Mouse (Mus musculus) G1E (cell line): Measurements from ENCODE around the gene Slc43a3. TPM values are rescaled to one million over a fixed set of nuclear protein-coding genes. Genes with fewer than 3 reads are reported as not detected.

ENCODE experiments used
- ATAC-seq: 2 replicates; pipeline ENCODE4 v1.8.0; 2016; ENCODE audit warnings: mild to moderate bottlenecking; ENCODE audit not compliant: insufficient number of reproducible peaks, poor library complexity, low FRiP score, severe bottlenecking; ENCODE audit errors: extremely low read depth
- DNase-seq: peaks from one replicate; pipeline ENCODE4 v3.0.0; 2012; ENCODE audit warnings: low spot score
- H3K27me3 ChIP-seq: 2 replicates; pipeline ENCODE4 v1.6.1; 2012; ENCODE audit warnings: mild to moderate bottlenecking, low read length, inconsistent platforms; ENCODE audit not compliant: insufficient read depth
- H3K36me3 ChIP-seq: replicated peaks from 2 replicates; pipeline ENCODE3; 2012; ENCODE audit warnings: mild to moderate bottlenecking, inconsistent platforms
- H3K4me1 ChIP-seq: 2 replicates; pipeline ENCODE4 v1.6.1; 2012; ENCODE audit warnings: low read depth, low read length, inconsistent platforms, mixed read lengths; ENCODE audit not compliant: insufficient read depth
- H3K4me3 ChIP-seq: 2 replicates; pipeline ENCODE4 v1.5.1; 2012; ENCODE audit warnings: low read depth, mild to moderate bottlenecking, inconsistent platforms, low read length, moderate library complexity, mixed read lengths
- H3K9me3 ChIP-seq: replicated peaks from 2 replicates; pipeline ENCODE4 v1.6.1; 2012; ENCODE audit warnings: inconsistent platforms
- CTCF ChIP-seq: IDR thresholded peaks from 2 replicates; pipeline ENCODE4 v1.5.1; 2012; ENCODE audit warnings: low read depth, low read length, inconsistent platforms, mixed read lengths
- GATA1 ChIP-seq: IDR thresholded peaks from 2 replicates; pipeline ENCODE4 v1.6.1; 2012; ENCODE audit warnings: borderline replicate concordance, low read length, inconsistent platforms, mixed read lengths
- GATA2 ChIP-seq: IDR thresholded peaks from 2 replicates; pipeline ENCODE4 v1.6.1; 2012; ENCODE audit warnings: low read depth, low read length, inconsistent platforms, borderline replicate concordance
- POLR2AphosphoS5 ChIP-seq: IDR thresholded peaks from 2 replicates; pipeline ENCODE4 v1.6.1; 2012; ENCODE audit warnings: low read depth, low read length, inconsistent platforms; ENCODE audit not compliant: insufficient replicate concordance
- TAL1 ChIP-seq: conservative IDR thresholded peaks from 2 replicates; pipeline ENCODE4 v1.6.1; 2012; ENCODE audit warnings: low read depth, low read length, inconsistent platforms, mixed read lengths
- polyA plus RNA-seq: library from polyadenylated mRNA; stranded (reverse); fragments of >175 nt; gene quantifications from 2 replicates; pipeline ENCODE4 v1.2.3, GENCODE M21; 2012
- total RNA-seq, 2 experiments: library from RNA; stranded (forward) in 1 of 2; stranded (reverse) in 1 of 2; fragments of 200-1000 nt in 1 of 2; fragments of >200 nt in 1 of 2; fragmentation: Nextera tagmentation in 1 of 2; gene quantifications; 2 replicates each; pipeline ENCODE4 v1.2.3; 2014 to 2017

Slc43a3 gene
- total and polyA plus RNA-seq, 3 experiments = 15.4 to 137 (median 85.2) TPM

GRCm38 (mm10) chr2:84964111-84964801 is 27.9 kb downstream of the Slc43a3 start:
- Histone ChIP-seq H3K4me1 (peaks cover 8% of the 10 kb centered on the region), H3K4me3 (no peak overlapping the region), H3K27me3 (no peaks in the 10 kb centered on the region), H3K9me3 (no peaks in the 10 kb centered on the region), H3K36me3 (peaks cover 14% of the 10 kb centered on the region)
- DNase-seq (no peak), ATAC-seq (no peak)
- no peak for TF ChIP-seq GATA1
- no peak for TF ChIP-seq POLR2AphosphoS5
- no peak for TF ChIP-seq GATA2
- no peak for TF ChIP-seq TAL1
- no peak for TF ChIP-seq CTCF

GRCm38 (mm10) chr2:84967318-84967991 is 31.1 kb downstream of the Slc43a3 start:
- Histone ChIP-seq H3K36me3 (peaks cover 4% of the 10 kb centered on the region), H3K4me3 (no peak overlapping the region), H3K9me3 (no peaks in the 10 kb centered on the region), H3K27me3 (no peaks in the 10 kb centered on the region), H3K4me1 (peaks cover 8% of the 10 kb centered on the region)
- DNase-seq = peak; percentile 8
- TF ChIP-seq CTCF (no peak), GATA1 (no peak), GATA2 (no peak), POLR2AphosphoS5 (no peak), TAL1 (no peak)
- peak; percentile 34; the same call in 1 of the 2 replicates for ATAC-seq

- DNase-seq (no peak), ATAC-seq (no peak)
- peaks cover 6% of the 10 kb centered on the region; the same call in 1 of the 2 replicates for H3K4me1 ChIP-seq
- TF ChIP-seq GATA2 (no peak), POLR2AphosphoS5 (no peak), CTCF (no peak), TAL1 (no peak), GATA1 (no peak)
- no peaks in the 10 kb centered on the region for H3K36me3 ChIP-seq
- H3K4me3 ChIP-seq = no peak overlapping the region
- peaks cover 14% of the 10 kb centered on the region for H3K27me3 ChIP-seq
- no peaks in the 10 kb centered on the region for H3K9me3 ChIP-seq
Measured at GRCm38 (mm10) chr2:84975580-84975979, 39.2 kb downstream of the Slc43a3 start.

- no peak for DNase-seq
- H3K4me3 ChIP-seq = no peak within 1 kb of the TSS
- H3K9me3 ChIP-seq = no peaks in the 10 kb centered on the region
- TF ChIP-seq TAL1 = no peak
- no peak for TF ChIP-seq CTCF
- TF ChIP-seq POLR2AphosphoS5 = no peak
- no peak for TF ChIP-seq GATA1
- TF ChIP-seq GATA2 = no peak
- H3K27me3 ChIP-seq = peaks cover 27% of the 10 kb centered on the region
- no peak for ATAC-seq
- peaks cover 6% of the 10 kb centered on the region; the same call in 1 of the 2 replicates for H3K4me1 ChIP-seq
- H3K36me3 ChIP-seq = no peaks in the 10 kb centered on the region
Measured at GRCm38 (mm10) chr2:84980188-84980587, 43.8 kb downstream of the Slc43a3 start, which contains the start of gene Prg2. Gene Prg2 (plus strand): TSS chr2:84980461.

GRCm38 (mm10) chr2:84987930-84988329 is 51.6 kb downstream of the Slc43a3 start, which contains the start of gene Prg3:
Gene Prg3 (plus strand): TSS chr2:84988215.
- Histone ChIP-seq H3K27me3 (peaks cover 24% of the 10 kb centered on the region; the same call in 1 of the 2 replicates), H3K9me3 (no peaks in the 10 kb centered on the region), H3K36me3 (no peaks in the 10 kb centered on the region), H3K4me1 (peaks cover 26% of the 10 kb centered on the region), H3K4me3 (peak within 1 kb of the TSS; percentile 8; the same call in 1 of the 2 replicates)
- ATAC-seq = peak; percentile 82
- no peak for TF ChIP-seq CTCF
- no peak for TF ChIP-seq GATA2
- TF ChIP-seq POLR2AphosphoS5 = no peak
- no peak for TF ChIP-seq TAL1
- no peak for TF ChIP-seq GATA1
- no peak for DNase-seq

GRCm38 (mm10) chr2:84996376-84996775 is 60.0 kb downstream of the Slc43a3 start:
- peaks cover 40% of the 10 kb centered on the region for H3K27me3 ChIP-seq
- DNase-seq (no peak), ATAC-seq (peak; percentile 28; the same call in 1 of the 2 replicates)
- TF ChIP-seq GATA1 (no peak), GATA2 (no peak), CTCF (no peak), POLR2AphosphoS5 (no peak)
- H3K4me3 ChIP-seq = no peak overlapping the region
- H3K4me1 ChIP-seq = peaks cover 28% of the 10 kb centered on the region
- no peaks in the 10 kb centered on the region for H3K9me3 ChIP-seq
- H3K36me3 ChIP-seq = no peaks in the 10 kb centered on the region

GRCm38 (mm10) chr2:84999486-85000181 is 63.3 kb downstream of the Slc43a3 start:
- Histone ChIP-seq H3K9me3 (no peaks in the 10 kb centered on the region), H3K27me3 (peaks cover 48% of the 10 kb centered on the region), H3K4me3 (no peak overlapping the region), H3K36me3 (no peaks in the 10 kb centered on the region), H3K4me1 (peaks cover 28% of the 10 kb centered on the region)
- TF ChIP-seq GATA2 = no peak
- TF ChIP-seq POLR2AphosphoS5 = no peak
- no peak for TF ChIP-seq TAL1
- no peak for TF ChIP-seq GATA1
- no peak for TF ChIP-seq CTCF
- DNase-seq (no peak), ATAC-seq (no peak)
